Mouse (Mus musculus): ENCODE data around the gene Fmo3. TPM values are rescaled to one million over a fixed set of nuclear protein-coding genes. Genes with fewer than 3 reads are reported as not detected.

The Fmo3 gene
- polyA plus RNA-seq, 1 experiment from 2014 or later, result not detected

- ATAC-seq, result no peak
- H3K9me3 ChIP-seq (ENCODE audit: control insufficient read depth, low read length), result no peaks in the 10 kb centered on the region
- no peaks in the 10 kb centered on the region for H3K27me3 ChIP-seq (replicated peaks; ENCODE audit: control insufficient read depth, insufficient read depth, low read length)
- no peak overlapping the region for H3K4me3 ChIP-seq (ENCODE audit: low read length)
- no peak overlapping the region for H3K4me2 ChIP-seq (ENCODE audit: low read length)
- no peak overlapping the region for H3K9ac ChIP-seq (ENCODE audit: low read depth, low read length)
- no peak overlapping the region for H3K27ac ChIP-seq (ENCODE audit: low read depth, low read length)
- no peaks in the 10 kb centered on the region for H3K4me1 ChIP-seq (ENCODE audit: control insufficient read depth, insufficient read depth, low read depth, low read length)
- no peaks in the 10 kb centered on the region for H3K36me3 ChIP-seq (ENCODE audit: control insufficient read depth, insufficient read depth, low read length)
Observed at GRCm38 (mm10) chr1:162912085-162912484, 72.2 kb downstream of the Fmo3 start.

Other genes with a start within 250 kb of the Fmo3 start
- gene Prrc2c, start 244.0 kb downstream of the Fmo3 start, polyA plus RNA-seq (2015; fragmentation: Nextera tagmentation; extraction: Ambion mirVana), result 104 and 117 TPM in 2 replicates
- 0.54 and 0.78 TPM in 2 replicates for gene Fmo4, start 170.6 kb downstream of the Fmo3 start, polyA plus RNA-seq (2015; fragmentation: Nextera tagmentation; extraction: Ambion mirVana)
- gene Fmo1, start 117.9 kb downstream of the Fmo3 start, polyA plus RNA-seq (2015; fragmentation: Nextera tagmentation; extraction: Ambion mirVana), result 39.6 and 42.2 TPM in 2 replicates
- 0.09 and 0.29 TPM in 2 replicates for gene Fmo2, start 85.8 kb downstream of the Fmo3 start, polyA plus RNA-seq (2015; fragmentation: Nextera tagmentation; extraction: Ambion mirVana)
- 0.07 TPM in 1 of 2 replicates, not detected in the other for gene Fmo6, start 47.0 kb downstream of the Fmo3 start, polyA plus RNA-seq (2015; fragmentation: Nextera tagmentation; extraction: Ambion mirVana)
- not detected in 2 replicates for gene Mroh9, start 101.1 kb upstream of the Fmo3 start, polyA plus RNA-seq (2015; fragmentation: Nextera tagmentation; extraction: Ambion mirVana)